Mouse (Mus musculus) cerebellum, adult 2 months (tissue): ENCODE data around the gene Fuom. TPM values are rescaled to one million over a fixed set of nuclear protein-coding genes. Genes with fewer than 3 reads are reported as not detected.

Experiments
- DNase-seq, 2 experiments: peaks; one replicate each; pipeline ENCODE4 v3.0.0; 2021
- H3K27ac ChIP-seq: fragments of 200-500 bp; 2 replicates; pipeline ENCODE4 v1.5.1; 2012; ENCODE audit warnings: low read length, control low read depth, inconsistent platforms; ENCODE audit not compliant: insufficient read depth
- H3K27me3 ChIP-seq: fragments of 200-500 bp; 2 replicates; pipeline ENCODE4 v1.6.1; 2012; ENCODE audit warnings: inconsistent platforms, mild to moderate bottlenecking, low read length, moderate library complexity; ENCODE audit not compliant: control insufficient read depth, insufficient read depth
- H3K4me1 ChIP-seq: fragments of 200-500 bp; 2 replicates; pipeline ENCODE4 v1.6.1; 2011; ENCODE audit warnings: low read length; ENCODE audit not compliant: control insufficient read depth, insufficient read depth
- H3K4me3 ChIP-seq: fragments of 200-500 bp; replicated peaks from 2 replicates; pipeline ENCODE3; 2011; ENCODE audit warnings: mild to moderate bottlenecking, low read depth, low read length, control low read depth; ENCODE audit not compliant: insufficient read depth
- CTCF ChIP-seq: fragments of 200-500 bp; IDR thresholded peaks from 2 replicates; pipeline ENCODE4 v1.5.1; 2011; ENCODE audit warnings: low read depth, mild to moderate bottlenecking, control low read depth, low read length, moderate library complexity, borderline replicate concordance; ENCODE audit not compliant: insufficient read depth
- POLR2A ChIP-seq: fragments of 200-500 bp; IDR thresholded peaks from 2 replicates; pipeline ENCODE4 v1.6.1; 2011; ENCODE audit warnings: low read length, control low read depth, borderline replicate concordance; ENCODE audit not compliant: insufficient read depth
- WGBS: fragments of 180-500 bp; shearing (Covaris S2); methylation state at CpG from one replicate; pipeline ENCODE4 v1.1.7; 2018; 5-methylcytosine and 5-hydroxymethylcytosine counted together
- polyA plus RNA-seq: library from polyadenylated mRNA; depleted of rRNA; stranded (reverse); fragments of >200 nt; gene quantifications from 2 replicates; pipeline ENCODE4 v1.2.3, GENCODE M21; 2012; rRNA removed

Fuom gene
- polyA plus RNA-seq, 1 experiment: 94.7 TPM

DNA sequence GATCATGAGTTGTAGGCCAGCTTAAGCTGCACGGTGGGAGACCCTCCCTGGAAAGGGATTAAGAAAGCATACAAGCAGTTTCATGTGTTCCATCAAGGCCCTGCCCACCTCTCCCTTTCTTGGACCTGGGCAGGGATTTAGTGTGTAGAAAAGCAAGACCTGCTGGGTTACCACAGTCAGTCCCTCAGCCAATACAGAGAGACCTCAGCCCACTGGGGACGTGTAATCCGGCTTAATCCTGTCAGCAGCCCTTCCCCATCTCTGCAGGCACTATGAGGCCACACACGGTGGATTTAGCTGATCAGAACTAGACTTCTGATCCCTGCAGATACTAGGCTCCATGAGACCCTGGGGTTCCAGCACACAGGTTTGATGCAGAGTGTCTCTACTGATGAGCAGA is 42.6 kb downstream of the Fuom start:
- TF ChIP-seq CTCF (no peak), POLR2A (no peak)
- H3K27me3 ChIP-seq: peaks cover 6% of the 10 kb centered on the region; the same call in 1 of the 2 replicates
- DNase-seq: no peak
- WGBS: 66% methylated on average over 4 of the region's 4 CpGs
- H3K27ac ChIP-seq: no peak overlapping the region
- H3K4me1 ChIP-seq: 0 out of 2 replicates have a peak, but pooled peaks cover 3% of the 10 kb centered on the region
- no peak overlapping the region for H3K4me3 ChIP-seq

DNA sequence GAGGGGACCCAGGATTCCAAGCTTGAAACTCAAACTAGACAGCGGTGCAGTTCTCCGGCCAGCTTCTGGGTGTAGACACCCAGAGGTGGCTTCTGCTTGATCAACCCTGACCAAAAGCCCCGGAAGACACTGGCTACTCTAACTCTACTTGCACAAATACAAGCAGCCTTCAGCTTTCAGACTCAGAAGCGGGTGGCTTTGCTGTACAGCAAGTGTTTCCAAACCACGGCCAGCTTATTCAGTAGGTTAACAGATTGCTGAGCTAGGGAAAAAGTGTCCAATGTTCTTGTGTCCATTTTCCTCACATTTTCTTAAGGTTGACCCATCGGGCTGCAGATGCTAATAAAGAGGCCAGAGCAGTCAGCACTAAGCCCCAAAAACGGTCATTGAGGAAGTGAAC is 43.7 kb downstream of the Fuom start:
- no peak overlapping the region for H3K4me3 ChIP-seq
- DNase-seq: no peak
- H3K4me1 ChIP-seq: 0 out of 2 replicates have a peak, but pooled peaks cover 3% of the 10 kb centered on the region
- H3K27ac ChIP-seq: no peak overlapping the region
- WGBS: 29% methylated on average over 7 of the region's 7 CpGs
- TF ChIP-seq CTCF (no peak), POLR2A (no peak)
- H3K27me3 ChIP-seq: peaks cover 6% of the 10 kb centered on the region; the same call in 1 of the 2 replicates

DNA sequence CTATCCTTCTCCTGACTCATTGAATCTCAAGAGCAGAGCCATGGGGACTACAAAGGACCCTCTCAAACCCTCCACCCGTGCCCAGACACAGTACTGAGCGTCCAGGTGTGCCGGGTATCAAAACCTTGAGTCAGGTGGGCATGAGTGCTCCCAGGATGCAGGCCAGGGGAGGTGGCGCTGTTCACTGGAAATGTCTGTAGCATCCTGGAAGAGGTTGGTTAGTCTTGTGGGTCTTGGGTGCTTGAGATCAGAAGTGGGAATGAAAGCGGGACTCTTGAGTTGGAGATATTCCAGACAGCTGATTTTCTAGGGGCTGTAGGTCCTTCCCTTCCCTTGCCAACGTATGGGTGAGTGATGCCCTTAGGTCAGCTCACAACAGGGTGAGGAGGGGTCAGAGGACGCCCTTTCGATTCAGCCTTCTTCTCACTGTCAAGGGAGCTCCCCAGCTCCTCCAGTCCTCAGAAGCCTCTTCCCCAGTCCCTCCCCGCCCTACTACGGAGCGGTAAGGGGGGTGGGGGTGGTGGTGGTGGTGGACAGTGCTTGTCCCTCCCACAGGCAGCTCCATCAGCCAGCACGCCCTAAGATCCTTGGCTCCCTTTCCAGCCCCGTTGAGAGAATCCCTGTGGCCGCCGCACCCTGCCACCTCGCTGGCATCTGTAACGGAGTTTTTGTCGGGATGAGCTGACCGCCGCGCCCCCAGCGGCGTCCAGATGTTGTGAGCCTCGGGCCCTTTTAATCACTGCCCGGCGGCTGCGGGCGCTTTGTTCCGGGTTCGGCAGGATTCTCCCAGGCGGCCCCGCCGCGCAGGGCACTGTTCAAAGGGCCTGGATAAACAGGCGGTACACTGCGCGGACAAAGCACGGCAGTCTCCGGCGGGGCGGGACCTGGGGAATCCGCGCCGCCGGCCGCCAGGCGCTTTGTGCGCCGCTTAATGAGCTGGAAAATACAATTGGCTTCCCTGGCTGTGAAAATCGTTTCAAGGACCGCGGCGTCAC is 44.5 kb downstream of the Fuom start:
- TF ChIP-seq POLR2A (no peak), CTCF (no peak)
- DNase-seq: no peak
- 4% methylated on average over 53 of the region's 53 CpGs for WGBS
- Histone ChIP-seq H3K4me1 (0 out of 2 replicates have a peak, but pooled peaks cover 3% of the 10 kb centered on the region), H3K4me3 (peak overlapping the region; percentile 2), H3K27ac (no peak overlapping the region), H3K27me3 (peaks cover 6% of the 10 kb centered on the region; the same call in 1 of the 2 replicates)

DNA sequence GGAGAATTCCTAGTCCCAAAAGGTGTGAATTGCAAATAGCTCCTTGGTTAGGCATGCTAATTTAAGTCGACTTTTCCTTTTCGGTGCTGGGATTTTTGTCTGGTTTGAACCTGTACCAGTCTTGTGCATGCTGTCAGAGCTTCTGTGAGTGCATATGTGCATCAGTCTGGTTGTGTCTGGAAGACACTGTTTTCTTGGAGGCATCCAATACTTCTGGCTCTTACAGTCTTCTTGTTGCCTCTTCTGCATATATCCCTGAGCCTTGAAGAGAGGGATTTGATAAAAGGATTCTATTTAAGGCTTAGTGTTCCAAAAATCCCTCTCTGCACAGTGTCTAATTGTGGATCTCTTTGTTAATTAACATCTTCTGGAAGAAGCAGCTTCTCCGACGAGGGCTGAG is 48.1 kb downstream of the Fuom start:
- 0 out of 2 replicates have a peak, but pooled peaks cover 3% of the 10 kb centered on the region for H3K4me1 ChIP-seq
- 85% methylated on average over 4 of the region's 4 CpGs for WGBS
- H3K27me3 ChIP-seq: no peaks in the 10 kb centered on the region; the same call in 1 of the 2 replicates
- H3K4me3 ChIP-seq: no peak overlapping the region
- no peak for DNase-seq
- no peak for TF ChIP-seq CTCF
- no peak for TF ChIP-seq POLR2A
- H3K27ac ChIP-seq: no peak overlapping the region

DNA sequence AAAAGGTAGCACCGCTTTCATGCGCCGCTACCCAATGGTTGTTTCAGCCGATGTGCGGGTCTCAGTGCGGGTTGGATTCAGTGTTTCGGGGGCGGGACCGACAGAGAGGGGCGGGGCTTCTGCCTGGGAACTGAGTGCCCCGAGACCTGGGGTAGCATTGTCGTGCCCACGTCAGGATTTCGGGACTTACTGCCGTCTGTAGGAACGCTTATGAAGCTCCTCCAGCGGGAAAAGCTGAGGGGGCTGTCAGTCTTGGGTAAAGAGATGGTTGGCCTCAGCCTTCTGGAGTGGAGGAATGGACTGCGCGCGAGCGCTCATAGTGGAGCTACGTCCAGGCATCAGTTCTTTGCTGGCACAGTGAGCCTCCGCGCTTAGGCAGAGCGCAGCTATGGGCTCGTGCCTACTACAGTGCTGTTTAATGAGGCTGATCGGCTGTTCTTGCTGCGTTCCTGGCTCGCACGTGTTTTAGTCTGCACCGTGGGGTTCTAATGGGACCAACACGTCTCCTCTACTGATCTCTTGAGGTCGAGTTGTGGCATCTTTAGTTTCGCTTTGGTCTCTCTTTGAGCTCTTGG is 53.0 kb downstream of the Fuom start:
- Histone ChIP-seq H3K27ac (no peak overlapping the region), H3K4me3 (no peak overlapping the region), H3K27me3 (peaks cover 2% of the 10 kb centered on the region; the same call in 1 of the 2 replicates), H3K4me1 (peaks cover 5% of the 10 kb centered on the region; the same call in 1 of the 2 replicates)
- no peak for TF ChIP-seq POLR2A
- TF ChIP-seq CTCF: no peak
- no peak for DNase-seq
- under 1% methylated on average over 34 of the region's 34 CpGs for WGBS

DNA sequence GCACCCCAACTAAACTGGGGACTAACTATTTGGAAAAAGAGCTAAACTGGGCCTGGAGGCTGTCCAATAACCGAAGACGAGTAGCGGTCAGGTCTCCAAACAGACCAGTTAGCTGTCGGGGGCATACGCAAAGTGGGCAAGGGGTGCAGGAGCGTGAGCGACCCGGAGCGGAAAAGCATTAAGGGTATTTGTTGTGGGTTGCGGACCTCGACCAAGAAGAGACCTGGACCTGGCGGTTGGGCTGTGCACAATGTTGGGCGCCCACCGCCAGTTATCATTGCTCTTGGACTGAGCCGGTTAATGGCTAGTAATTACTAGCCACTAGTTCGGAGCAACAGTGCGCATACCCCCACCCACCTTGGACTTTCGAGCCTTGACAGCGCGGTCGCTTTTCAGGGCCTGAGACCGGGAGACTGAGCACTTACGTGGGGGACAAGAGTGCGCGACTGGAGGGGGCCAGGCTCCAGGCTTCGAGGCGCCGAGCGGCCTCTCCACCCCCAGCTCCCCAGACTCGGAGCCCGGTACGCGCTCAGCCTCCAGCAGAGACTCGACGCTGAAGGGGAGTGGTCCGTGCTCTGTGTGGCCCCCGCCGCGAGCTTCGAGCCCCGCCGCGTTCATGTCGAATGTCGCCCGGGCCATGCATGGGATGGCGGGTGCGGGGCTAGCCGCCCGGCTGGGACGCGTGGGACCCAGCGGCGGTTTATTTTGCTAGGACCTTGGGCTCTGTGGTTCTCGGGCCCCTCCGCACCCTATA is 53.7 kb downstream of the Fuom start, which contains the start of gene Msx3:
Gene Msx3, minus strand, starts transcription at position 729 of the 754 bp plus-strand sequence.
- peaks cover 2% of the 10 kb centered on the region; the same call in 1 of the 2 replicates for H3K27me3 ChIP-seq
- no peak for DNase-seq
- H3K4me3 ChIP-seq: no peak within 1 kb of the TSS
- H3K4me1 ChIP-seq: peaks cover 5% of the 10 kb centered on the region; the same call in 1 of the 2 replicates
- H3K27ac ChIP-seq: no peak within 1 kb of the TSS
- no peak for TF ChIP-seq POLR2A
- TF ChIP-seq CTCF: no peak
- 1% methylated on average over 56 of the region's 56 CpGs for WGBS

DNA sequence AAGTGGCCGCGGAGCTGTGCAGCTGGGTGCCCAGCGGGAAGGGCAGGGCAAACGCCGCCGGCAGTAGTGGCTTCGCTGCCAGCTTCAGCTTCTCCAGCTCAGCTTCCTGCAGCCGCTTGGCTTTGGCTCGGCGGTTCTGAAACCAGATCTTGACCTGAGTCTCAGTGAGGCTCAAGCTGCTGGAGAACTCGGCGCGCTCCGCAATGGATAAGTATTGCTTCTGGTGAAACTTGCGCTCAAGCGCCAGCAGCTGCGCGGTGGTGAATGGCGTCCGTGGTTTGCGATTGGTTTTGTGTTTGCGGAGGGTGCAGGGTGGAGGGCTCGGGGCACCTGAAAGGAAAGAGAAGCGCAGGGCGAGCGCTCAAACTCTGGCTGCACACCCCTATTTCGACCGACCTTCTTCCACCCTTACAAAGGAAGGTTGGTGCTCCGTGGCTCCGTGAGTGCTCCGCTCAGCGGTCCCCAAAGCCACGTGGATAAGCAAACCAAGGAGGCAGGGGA is 54.4 kb downstream of the Fuom start:
- peaks cover 2% of the 10 kb centered on the region; the same call in 1 of the 2 replicates for H3K27me3 ChIP-seq
- DNase-seq: no peak
- under 1% methylated on average over 33 of the region's 33 CpGs for WGBS

More for the DNA sequence above, 54.4 kb downstream of the Fuom start:
- H3K4me3 ChIP-seq: no peak overlapping the region
- H3K4me1 ChIP-seq: peaks cover 5% of the 10 kb centered on the region; the same call in 1 of the 2 replicates
- TF ChIP-seq CTCF (no peak), POLR2A (no peak)
- no peak overlapping the region for H3K27ac ChIP-seq

Other genes with a start within 250 kb of the Fuom start
- gene Kndc1, start 207.7 kb downstream of the Fuom start, polyA plus RNA-seq: 139 and 160 TPM in 2 replicates
- gene Utf1, start 158.7 kb downstream of the Fuom start, polyA plus RNA-seq: 0.16 TPM in 1 of 2 replicates, not detected in the other
- gene 6430531B16Rik, start 123.7 kb downstream of the Fuom start, polyA plus RNA-seq: 0.21 and 0.39 TPM in 2 replicates
- 2.8 and 4.1 TPM in 2 replicates for gene Adam8, start 109.9 kb downstream of the Fuom start, polyA plus RNA-seq
- 75.8 and 76.9 TPM in 2 replicates for gene Zfp511, start 66.0 kb downstream of the Fuom start, polyA plus RNA-seq
- gene Tubgcp2, start 65.8 kb downstream of the Fuom start, polyA plus RNA-seq: 51.4 and 54.5 TPM in 2 replicates
- not detected in 2 replicates for gene Msx3, start 53.4 kb downstream of the Fuom start, polyA plus RNA-seq
- gene Caly, start 19.9 kb downstream of the Fuom start, polyA plus RNA-seq: 189 and 198 TPM in 2 replicates
- not detected in 2 replicates for gene Prap1, start 9.0 kb downstream of the Fuom start, polyA plus RNA-seq
- 5.0 and 5.9 TPM in 2 replicates for gene Paox, start 13.4 kb upstream of the Fuom start, polyA plus RNA-seq
- 90.9 and 98.6 TPM in 2 replicates for gene Echs1, start 14.0 kb upstream of the Fuom start, polyA plus RNA-seq
- gene Mtg1, start 35.1 kb upstream of the Fuom start, polyA plus RNA-seq: 42.4 and 45.9 TPM in 2 replicates
- gene Sprn, start 52.4 kb upstream of the Fuom start, polyA plus RNA-seq: 25.9 and 27.7 TPM in 2 replicates
- not detected in 2 replicates for gene Olfr522, start 62.3 kb upstream of the Fuom start, polyA plus RNA-seq
- gene Olfr523, start 70.8 kb upstream of the Fuom start, polyA plus RNA-seq: 0.10 TPM in 2 replicates
- not detected in 2 replicates for gene Olfr524, start 103.5 kb upstream of the Fuom start, polyA plus RNA-seq
- gene Cd163l1, start 115.8 kb upstream of the Fuom start, polyA plus RNA-seq: 0.03 TPM in 1 of 2 replicates, not detected in the other
- 0.10 and 0.13 TPM in 2 replicates for gene 5830411N06Rik, start 144.8 kb upstream of the Fuom start, polyA plus RNA-seq
- gene Olfr525, start 218.4 kb upstream of the Fuom start, polyA plus RNA-seq: not detected in 2 replicates
- not detected in 2 replicates for gene Olfr527, start 231.6 kb upstream of the Fuom start, polyA plus RNA-seq